Mouse (Mus musculus) Muller cell, postnatal 12 days (primary cell): Measurements from ENCODE around the gene Tmem97.
"Not testable (repeated sequence)": the region's sequence is repeated elsewhere in the genome, so short reads cannot be mapped to it uniquely, and the experiment has no call there.

Experiments
- DNase-seq: peaks from one replicate; pipeline ENCODE4 v3.0.0-alpha.2; 2015; ENCODE audit errors: inconsistent ontology term

Tmem97 gene

GRCm38 (mm10) chr11:78550168-78551058, at the start of gene Tmem97:
Gene Tmem97, minus strand, starts transcription at chr11:78550777.
- DNase-seq, result peak; percentile 98

GRCm38 (mm10) chr11:78600051-78600450, 49.5 kb upstream of the Tmem97 start:
- DNase-seq, result no peak

GRCm38 (mm10) chr11:78598763-78599415, 48.3 kb upstream of the Tmem97 start:
- no peak for DNase-seq

- no peak for DNase-seq
Observed at GRCm38 (mm10) chr11:78596750-78597149, 46.2 kb upstream of the Tmem97 start.

GRCm38 (mm10) chr11:78595773-78596172, 45.2 kb upstream of the Tmem97 start:
- DNase-seq, result no peak

- no peak for DNase-seq
Observed at GRCm38 (mm10) chr11:78594271-78594964, 43.8 kb upstream of the Tmem97 start.

- DNase-seq, result not testable (repeated sequence)
Observed at GRCm38 (mm10) chr11:78587677-78588076, 37.1 kb upstream of the Tmem97 start.

GRCm38 (mm10) chr11:78586099-78586498, 35.5 kb upstream of the Tmem97 start:
- DNase-seq, result no peak

- DNase-seq, result no peak
Observed at GRCm38 (mm10) chr11:78582848-78583247, 32.3 kb upstream of the Tmem97 start.

GRCm38 (mm10) chr11:78574975-78575374, 24.4 kb upstream of the Tmem97 start:
- DNase-seq, result no peak

- DNase-seq, result no peak
Observed at GRCm38 (mm10) chr11:78574536-78574935, 24.0 kb upstream of the Tmem97 start.

GRCm38 (mm10) chr11:78574031-78574430, 23.5 kb upstream of the Tmem97 start:
- not testable (repeated sequence) for DNase-seq

GRCm38 (mm10) chr11:78571854-78572253, 21.3 kb upstream of the Tmem97 start:
- no peak for DNase-seq

GRCm38 (mm10) chr11:78571441-78571840, 20.9 kb upstream of the Tmem97 start:
- DNase-seq, result no peak

GRCm38 (mm10) chr11:78569806-78570205, 19.2 kb upstream of the Tmem97 start:
- DNase-seq, result no peak

- DNase-seq, result no peak
Observed at GRCm38 (mm10) chr11:78568827-78569226, 18.2 kb upstream of the Tmem97 start.

- DNase-seq, result no peak
Observed at GRCm38 (mm10) chr11:78567614-78568013, 17.0 kb upstream of the Tmem97 start.

GRCm38 (mm10) chr11:78566775-78567174, 16.2 kb upstream of the Tmem97 start:
- DNase-seq, result no peak

- peak; percentile 46 for DNase-seq
Observed at GRCm38 (mm10) chr11:78560447-78560846, 9.9 kb upstream of the Tmem97 start.

GRCm38 (mm10) chr11:78557241-78557640, 6.7 kb upstream of the Tmem97 start:
- no peak for DNase-seq

- no peak for DNase-seq
Observed at GRCm38 (mm10) chr11:78556070-78556469, 5.5 kb upstream of the Tmem97 start.

- no peak for DNase-seq
Observed at GRCm38 (mm10) chr11:78555623-78556022, 5.0 kb upstream of the Tmem97 start.
